Mouse (Mus musculus): ENCODE data around the gene Pip5kl1.

Pip5kl1 gene

GRCm38 (mm10) chr2:32608778-32609435 lies 34.3 kb downstream of the Pip5kl1 start:
- no peak for DNase-seq (ENCODE audit: inconsistent ontology term)

- peak; percentile 60 for DNase-seq (ENCODE audit: inconsistent ontology term)
Measured at GRCm38 (mm10) chr2:32610610-32611229, 36.1 kb downstream of the Pip5kl1 start.

GRCm38 (mm10) chr2:32612274-32612673 lies 37.7 kb downstream of the Pip5kl1 start:
- DNase-seq (ENCODE audit: inconsistent ontology term), result no peak

GRCm38 (mm10) chr2:32617109-32617508 lies 42.5 kb downstream of the Pip5kl1 start:
- DNase-seq (ENCODE audit: inconsistent ontology term), result no peak

- no peak for DNase-seq (ENCODE audit: inconsistent ontology term)
Measured at GRCm38 (mm10) chr2:32617601-32618000, 43.0 kb downstream of the Pip5kl1 start.

- DNase-seq (ENCODE audit: inconsistent ontology term), result peak; percentile 42
Measured at GRCm38 (mm10) chr2:32618051-32618450, 43.5 kb downstream of the Pip5kl1 start.

GRCm38 (mm10) chr2:32620682-32621516 lies 46.3 kb downstream of the Pip5kl1 start:
- DNase-seq (ENCODE audit: inconsistent ontology term), result no peak

- peak; percentile 91 for DNase-seq (ENCODE audit: inconsistent ontology term)
Measured at GRCm38 (mm10) chr2:32621517-32621859, 46.9 kb downstream of the Pip5kl1 start, which contains the start of gene Ak1. Ak1 (plus strand) TSS chr2:32621758.

- DNase-seq (ENCODE audit: inconsistent ontology term), result no peak
Measured at GRCm38 (mm10) chr2:32624111-32624748, 49.6 kb downstream of the Pip5kl1 start.

- peak; percentile 75 for DNase-seq (ENCODE audit: inconsistent ontology term)
Measured at GRCm38 (mm10) chr2:32625212-32625872, 50.7 kb downstream of the Pip5kl1 start.

- peak; percentile 57 for DNase-seq (ENCODE audit: inconsistent ontology term)
Measured at GRCm38 (mm10) chr2:32625873-32626694, 51.5 kb downstream of the Pip5kl1 start.

- DNase-seq (ENCODE audit: inconsistent ontology term), result no peak
Measured at GRCm38 (mm10) chr2:32627266-32628043, 52.9 kb downstream of the Pip5kl1 start.

- DNase-seq (ENCODE audit: inconsistent ontology term), result peak; percentile 42
Measured at GRCm38 (mm10) chr2:32628044-32628550, 53.5 kb downstream of the Pip5kl1 start.

- peak; percentile 91 for DNase-seq (ENCODE audit: inconsistent ontology term)
Measured at GRCm38 (mm10) chr2:32628729-32629128, 54.1 kb downstream of the Pip5kl1 start.

- DNase-seq (ENCODE audit: inconsistent ontology term), result peak; percentile 95
Measured at GRCm38 (mm10) chr2:32629276-32629976, 54.8 kb downstream of the Pip5kl1 start.

- DNase-seq (ENCODE audit: inconsistent ontology term), result no peak
Measured at GRCm38 (mm10) chr2:32630036-32630435, 55.4 kb downstream of the Pip5kl1 start.

- DNase-seq (ENCODE audit: inconsistent ontology term), result no peak
Measured at GRCm38 (mm10) chr2:32631046-32631445, 56.4 kb downstream of the Pip5kl1 start.

GRCm38 (mm10) chr2:32631737-32632394 lies 57.3 kb downstream of the Pip5kl1 start:
- DNase-seq (ENCODE audit: inconsistent ontology term), result peak; percentile 85

Measured in Muller cell, postnatal 12 days (primary cell).